Mouse (Mus musculus) spleen, embryonic (tissue): ENCODE data around the gene Art1.

Source experiments
- CTCF ChIA-PET: fragments of 350-600 bp; sonication (Branson Sonifier 250); formaldehyde crosslinking; loops from one replicate; lab custom pipeline; 2022; lab: Charles Lee

Art1 gene

DNA sequence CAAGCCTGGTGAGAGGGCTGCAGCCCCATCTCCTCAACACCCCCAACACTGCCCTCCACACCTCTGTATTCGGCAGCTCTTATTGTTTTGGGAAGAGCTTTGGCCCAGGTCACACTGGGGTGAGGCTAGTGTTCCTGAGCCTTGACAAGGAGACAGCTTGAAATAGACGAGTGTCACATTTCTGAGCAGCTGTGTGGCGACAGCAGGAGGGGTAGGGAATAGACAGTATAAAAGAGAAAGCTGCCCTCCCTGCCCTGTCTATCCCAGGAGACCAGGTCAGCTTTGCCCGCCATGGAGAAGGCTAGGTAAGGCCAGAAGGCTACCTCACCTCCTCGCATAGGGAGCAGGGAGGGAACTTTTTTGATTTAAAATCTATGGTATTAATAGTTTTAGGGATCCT, at the start of gene Art1:
Art1 (plus strand) TSS at position 257 of the 400 bp plus-strand sequence.
- CTCF ChIA-PET: no interaction called here

DNA sequence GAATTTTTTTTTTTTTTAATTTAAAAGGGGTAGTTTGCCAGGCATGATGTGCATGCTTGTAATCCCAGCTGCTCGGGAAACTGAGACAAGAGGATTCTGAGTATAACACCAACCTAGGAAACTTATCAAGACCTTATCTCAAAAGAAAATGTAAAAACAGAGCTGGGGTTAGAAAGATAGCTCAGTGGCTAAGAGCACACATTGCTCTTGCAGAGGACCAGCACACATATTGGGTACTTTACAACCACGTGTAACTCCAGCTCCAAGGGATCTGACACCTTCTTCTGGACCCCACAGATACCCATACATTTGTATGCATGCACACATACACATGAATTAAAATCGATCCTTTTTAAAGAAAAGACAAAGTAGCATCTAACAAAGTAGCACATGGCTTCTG, 40.2 kb upstream of the Art1 start:
- CTCF ChIA-PET: no interaction called here

DNA sequence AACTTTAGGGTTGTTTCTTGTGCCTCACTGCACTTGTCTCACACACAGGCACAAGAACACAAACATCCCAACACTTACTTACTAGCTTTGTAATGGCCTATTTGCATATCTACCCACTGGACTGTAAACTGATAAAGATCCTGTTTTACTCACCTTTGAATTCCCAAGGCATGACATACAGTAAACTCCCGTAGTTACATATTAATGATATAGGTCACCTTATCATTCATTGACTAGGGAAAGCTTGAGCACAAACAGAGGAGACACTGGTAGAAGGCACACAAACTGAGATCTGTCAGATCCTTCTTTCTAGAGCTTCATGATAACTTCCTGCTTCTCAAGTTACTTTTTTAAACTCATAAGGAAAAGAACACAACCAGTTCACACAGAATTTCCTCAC, 39.3 kb upstream of the Art1 start:
- CTCF ChIA-PET: no interaction called here

DNA sequence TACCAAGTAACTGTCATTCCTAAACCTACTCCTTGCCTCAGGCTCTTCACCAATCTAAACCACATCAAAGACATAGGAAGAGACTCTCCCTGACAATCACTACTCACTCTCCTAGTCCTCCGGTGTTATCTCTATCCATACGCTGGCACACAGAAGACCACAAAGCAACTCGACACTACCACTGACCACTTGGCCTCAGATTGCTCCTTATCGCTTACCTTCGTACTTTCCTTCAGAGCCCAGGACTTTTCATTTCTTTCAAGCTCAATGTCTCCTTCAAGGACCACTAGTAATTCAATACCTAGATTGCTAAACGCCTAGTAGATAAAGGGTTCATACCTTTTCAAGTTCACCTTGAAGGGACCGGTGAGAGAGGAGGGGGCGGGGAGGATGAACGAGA, 37.7 kb upstream of the Art1 start:
- CTCF ChIA-PET: no interaction called here

DNA sequence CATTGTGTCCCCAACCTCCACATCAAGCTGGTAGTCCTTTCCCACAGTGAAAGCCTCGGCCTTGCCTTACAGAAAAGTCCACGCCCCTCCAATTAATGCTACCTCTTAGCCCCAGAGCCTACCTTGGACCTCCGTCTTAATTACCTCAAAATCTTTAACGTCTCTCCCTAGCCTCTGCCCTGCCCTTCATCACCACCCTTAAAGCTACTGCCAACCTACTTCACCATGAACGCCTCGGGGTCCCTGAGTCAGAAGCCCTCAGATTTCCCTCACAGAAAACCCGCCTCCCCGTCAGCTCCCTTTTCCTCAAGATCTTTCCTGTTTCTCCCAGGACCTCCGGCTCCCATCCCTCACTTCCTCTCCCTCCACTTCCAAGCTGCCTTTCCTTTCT, 36.9 kb upstream of the Art1 start:
- CTCF ChIA-PET: no interaction called here

DNA sequence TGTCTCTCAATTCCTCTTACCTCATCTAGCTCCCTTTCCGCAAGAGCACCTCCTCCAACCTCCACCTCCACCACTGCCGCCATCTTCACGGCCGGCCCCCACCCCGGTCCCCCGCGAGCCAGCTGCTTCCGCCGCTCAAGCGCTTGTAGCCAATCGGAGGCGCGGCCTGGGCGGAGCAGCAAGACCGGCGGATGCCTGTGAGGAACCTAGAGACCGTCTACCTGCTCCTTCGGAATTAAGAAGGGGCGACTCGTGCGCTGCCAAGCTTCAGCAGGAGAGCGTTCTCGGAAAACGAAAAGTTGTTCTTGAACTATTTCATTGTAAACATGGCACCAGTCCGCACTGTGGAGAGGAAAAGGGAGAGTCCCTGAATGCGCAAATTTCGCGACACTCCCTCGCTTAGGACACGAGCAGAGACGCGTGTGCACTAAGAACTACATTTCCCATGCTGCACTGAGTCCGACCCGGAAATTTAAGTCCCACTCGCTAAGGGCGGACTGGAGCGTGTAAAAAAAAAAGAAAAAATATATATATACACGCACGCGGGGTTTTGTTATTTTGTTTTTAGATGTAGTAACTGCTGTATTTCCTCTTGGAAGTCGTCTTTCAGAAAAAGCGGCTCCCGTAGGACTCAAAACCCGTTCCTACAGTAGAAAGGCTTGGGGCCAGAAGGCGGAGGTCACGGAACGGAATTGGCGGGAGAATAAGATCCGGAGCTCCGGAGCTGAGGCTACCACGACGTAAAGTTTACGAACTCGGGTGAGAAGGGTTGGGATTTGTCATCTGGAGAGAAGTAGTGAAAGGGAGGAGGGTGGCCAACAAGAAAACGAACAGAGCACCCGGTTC, 36.3 kb upstream of the Art1 start, which contains the start of the genes Rnf121, Xndc1 and Xntrpc:
Rnf121 (minus strand) TSS at position 424 of the 846 bp plus-strand sequence.
Xndc1 (plus strand) TSS at position 466 of the 846 bp plus-strand sequence.
Xntrpc (plus strand) TSS at position 668 of the 846 bp plus-strand sequence.
- CTCF ChIA-PET: no interaction called here

DNA sequence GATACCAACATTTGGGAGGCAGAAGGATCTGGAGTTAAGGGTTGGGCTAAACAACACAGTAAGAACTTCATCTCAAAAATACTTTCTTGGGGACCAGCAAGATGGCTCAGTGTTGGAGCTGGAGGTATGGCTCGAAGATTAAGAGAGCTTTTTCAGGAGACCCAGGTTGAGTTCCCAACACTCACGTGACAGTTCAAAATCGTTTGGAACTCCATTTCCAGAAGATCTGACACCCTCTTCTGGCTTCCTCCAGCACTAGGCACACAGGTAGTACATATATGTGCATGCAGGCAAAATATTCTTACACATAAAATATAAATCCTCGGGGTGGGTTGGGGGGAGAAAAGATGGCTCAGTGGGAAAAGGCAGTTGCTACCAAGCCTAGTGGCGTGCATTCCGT, 35.2 kb upstream of the Art1 start:
- CTCF ChIA-PET: no interaction called here

DNA sequence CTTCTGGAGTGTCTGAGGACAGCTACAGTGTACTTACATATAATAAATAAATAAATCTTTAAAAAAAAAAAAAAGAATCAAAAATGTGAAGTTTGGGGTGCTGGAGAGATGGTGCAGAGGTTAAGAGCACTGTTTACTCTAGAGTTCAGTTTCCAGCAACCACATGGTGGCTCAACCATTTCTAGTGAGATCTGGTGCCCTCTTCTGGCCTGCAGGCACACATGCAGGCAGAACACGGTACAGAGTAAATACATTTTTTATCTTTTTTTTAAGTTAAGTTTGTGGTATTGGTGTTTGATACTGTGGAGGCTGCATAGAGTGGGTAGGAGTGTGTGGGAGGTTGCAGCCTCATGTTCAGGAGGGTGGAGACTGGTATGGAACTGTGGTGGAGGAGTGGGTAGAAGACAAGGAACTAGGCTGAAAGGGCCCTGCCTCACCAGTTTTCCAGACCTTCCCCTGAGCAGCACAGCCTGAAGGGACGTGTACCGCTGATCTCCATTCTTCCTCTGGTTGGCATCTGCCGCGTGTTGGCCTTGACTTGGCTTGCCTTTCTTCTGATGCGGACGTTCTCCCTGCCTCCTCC, 24.7 kb upstream of the Art1 start:
- CTCF ChIA-PET: no interaction called here

DNA sequence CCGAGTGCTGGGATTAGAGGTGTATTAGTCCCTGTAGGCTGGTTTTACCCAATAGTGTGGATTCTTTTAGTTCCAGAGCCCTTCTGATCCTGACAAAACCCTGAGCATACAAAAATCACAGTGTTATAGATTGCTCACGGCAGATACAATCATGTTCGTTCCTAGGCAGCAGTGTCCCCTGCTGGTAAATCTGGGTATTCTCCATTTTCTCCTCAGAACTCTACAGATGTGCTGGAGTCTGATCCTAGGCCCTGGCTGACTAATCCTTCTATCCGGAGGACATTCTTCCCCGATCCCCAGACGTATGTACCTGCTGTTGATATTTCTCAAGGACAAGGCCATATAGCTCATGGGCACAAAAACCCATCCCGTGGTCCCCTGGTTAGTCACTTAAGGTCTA, 23.0 kb upstream of the Art1 start:
- CTCF ChIA-PET: no interaction called here

DNA sequence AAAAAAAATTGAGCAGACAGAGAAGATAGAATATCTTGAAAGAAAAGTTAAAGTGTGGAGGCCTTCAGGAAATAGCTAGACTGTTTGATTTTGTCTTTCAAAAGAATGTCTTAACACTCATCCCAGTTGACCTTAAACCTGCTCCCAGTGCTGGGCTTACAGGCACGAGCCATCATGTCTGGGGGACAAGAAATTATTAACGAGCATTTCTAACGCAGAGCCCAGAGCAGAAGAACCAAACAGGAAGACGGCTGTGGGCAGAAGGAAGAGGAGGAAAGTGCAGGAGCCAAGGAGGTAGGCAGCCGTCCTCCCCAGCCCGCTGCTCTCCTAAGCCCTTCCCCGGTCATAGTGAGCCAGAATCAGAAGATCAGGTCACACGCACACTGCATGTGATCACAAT, 21.2 kb upstream of the Art1 start:
- CTCF ChIA-PET: interaction anchor here (0.6 to 0.7 kb wide), 3 partner anchors 89 to 161 kb away, joined by 11 to 22 read pairs (median 11); no protein-coding TSS in a partner anchor

DNA sequence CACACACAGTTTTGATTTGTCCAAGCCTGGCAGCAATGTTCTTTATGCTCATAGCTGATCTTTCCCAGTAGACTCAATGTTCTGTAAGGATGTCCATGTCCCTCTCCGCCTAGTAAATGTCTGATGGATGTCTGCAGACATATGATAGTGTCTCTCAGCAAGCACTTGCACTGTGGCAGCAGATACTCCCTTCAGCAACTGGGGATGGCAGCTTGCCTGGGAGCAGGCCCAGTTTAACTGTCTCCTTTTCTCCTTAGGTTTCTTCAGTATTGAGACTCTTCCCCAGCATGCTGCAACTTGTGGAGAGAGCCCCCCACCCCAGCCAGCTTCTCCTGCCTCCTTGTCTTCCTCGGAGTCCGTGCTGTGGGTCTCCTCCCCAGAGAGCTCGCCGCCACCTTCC, 19.8 kb upstream of the Art1 start:
- CTCF ChIA-PET: no interaction called here

DNA sequence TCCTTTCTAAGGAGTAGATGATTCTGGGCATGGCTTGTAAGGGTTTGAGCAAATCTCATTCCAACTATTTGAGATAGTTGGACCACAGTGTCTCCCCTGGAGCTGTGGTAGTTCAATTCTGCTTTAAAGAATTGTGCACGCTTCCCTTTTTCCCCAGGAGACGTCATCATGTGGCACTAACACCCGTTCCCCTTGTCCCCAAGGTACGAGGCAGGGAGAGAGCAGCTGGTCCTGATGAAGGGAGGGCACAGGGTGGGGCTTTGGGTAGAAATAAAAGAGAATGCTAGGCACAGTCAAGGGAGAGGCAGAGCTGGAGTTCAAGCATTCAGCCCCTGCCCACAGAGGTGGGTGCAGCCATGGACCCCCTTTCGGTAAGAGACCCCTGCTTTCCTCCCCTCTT, 18.7 kb upstream of the Art1 start, which contains the start of gene Trpc2:
Trpc2 (plus strand) TSS at position 301 of the 400 bp plus-strand sequence.
- CTCF ChIA-PET: no interaction called here

DNA sequence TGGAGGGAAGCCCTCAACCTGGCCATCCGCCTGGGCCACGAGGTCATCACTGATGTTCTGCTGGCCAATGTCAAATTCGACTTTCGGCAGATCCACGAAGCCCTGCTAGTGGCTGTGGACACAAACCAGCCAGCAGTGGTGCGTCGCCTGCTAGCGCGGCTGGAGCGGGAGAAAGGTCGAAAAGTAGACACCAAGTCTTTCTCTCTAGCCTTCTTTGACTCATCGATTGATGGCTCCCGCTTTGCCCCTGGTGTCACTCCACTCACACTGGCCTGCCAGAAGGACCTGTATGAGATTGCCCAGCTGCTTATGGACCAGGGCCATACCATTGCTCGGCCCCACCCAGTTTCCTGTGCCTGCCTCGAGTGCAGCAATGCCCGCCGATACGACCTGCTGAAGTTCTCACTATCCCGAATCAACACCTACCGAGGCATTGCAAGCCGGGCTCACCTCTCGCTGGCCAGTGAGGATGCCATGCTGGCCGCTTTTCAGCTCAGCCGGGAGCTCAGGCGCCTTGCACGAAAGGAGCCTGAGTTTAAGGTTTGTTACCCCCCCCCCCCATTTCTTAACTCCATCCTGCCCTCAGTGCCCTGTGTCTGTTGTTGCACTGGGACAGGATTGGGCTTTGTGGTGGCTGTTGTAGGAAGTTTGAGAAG, 17.4 kb upstream of the Art1 start:
- CTCF ChIA-PET: no interaction called here

DNA sequence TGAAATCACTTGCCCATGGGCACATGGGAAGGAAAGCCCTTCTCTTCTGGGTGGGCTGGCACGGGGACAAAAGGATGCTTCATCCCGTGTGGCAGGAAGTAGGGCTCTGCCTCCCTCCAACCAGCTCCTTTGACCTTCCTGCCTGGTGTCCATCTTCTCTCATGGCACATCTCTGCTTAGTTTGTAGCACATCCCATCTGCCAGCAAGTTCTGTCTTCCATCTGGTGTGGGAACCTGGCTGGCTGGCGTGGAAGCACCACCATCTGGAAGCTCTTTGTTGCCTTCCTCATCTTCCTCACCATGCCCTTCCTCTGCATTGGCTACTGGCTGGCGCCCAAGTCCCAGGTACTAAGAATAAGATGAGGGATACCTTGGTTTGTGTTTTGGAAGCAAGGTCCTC, 14.2 kb upstream of the Art1 start:
- CTCF ChIA-PET: no interaction called here

DNA sequence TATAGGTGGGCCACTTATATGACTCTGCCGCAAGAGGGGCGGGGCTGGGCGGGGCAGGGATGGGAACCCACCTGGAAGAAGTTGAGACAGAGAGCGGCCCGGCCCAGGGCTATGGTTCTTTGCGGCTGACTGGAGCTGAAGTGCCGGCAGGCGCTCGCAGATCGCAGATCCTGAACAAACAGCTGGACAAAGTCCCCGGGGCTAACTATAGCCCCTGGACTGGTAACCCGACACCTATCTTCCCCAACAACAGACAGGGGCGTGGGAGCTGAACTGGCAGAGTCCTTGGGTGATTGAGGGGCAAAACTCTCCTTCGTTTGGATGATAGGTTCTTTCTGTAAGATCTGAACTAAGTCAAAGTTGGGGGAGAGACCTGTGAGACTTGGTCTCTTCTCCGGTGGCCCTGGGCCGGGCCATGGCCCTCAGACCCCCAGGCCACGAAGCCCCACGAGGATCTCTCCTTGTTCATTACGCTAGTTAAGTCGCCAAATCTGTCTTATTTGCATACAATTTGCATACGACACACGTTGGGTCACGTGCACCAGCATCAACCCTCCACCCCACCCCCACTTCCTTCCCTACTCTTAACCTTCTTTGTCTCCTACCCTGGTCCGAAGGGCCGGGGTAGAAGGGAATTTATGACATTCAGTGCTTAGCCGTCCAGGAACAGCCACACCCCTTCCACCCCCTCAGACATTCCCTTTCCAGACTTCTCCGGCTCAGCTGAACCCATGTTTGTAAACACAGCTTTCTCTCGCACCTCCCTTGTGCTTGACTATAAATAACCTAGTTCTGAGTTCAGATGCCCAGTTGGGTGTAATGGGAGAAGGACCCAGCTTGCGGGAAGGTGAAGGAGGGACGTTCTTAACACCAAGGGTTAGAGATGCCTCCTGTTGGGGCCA, 1.5 kb upstream of the Art1 start:
- CTCF ChIA-PET: interaction anchor here (1.2 kb wide), 1 partner anchor 14 kb away, joined by 3 read pairs; no protein-coding TSS in a partner anchor

DNA sequence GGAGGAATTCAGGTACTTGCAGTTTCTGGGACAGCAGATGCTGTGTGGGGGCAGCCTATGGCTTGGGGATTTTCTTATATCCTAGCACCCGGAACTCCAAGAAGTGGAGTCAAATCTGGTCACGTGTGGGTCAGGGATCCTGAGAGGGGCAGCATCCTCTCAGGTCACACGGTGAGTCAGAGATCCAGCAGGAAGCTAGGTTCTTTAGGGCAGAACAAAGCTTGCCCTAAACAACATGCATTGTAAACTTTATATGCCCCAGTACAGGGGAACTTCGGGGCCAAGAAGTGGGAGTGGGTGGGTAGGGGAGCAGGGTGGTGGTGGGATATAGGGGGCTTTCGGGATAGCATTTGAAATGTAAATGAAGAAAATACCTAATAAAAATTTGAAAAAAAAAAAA, 675 bp upstream of the Art1 start:
- CTCF ChIA-PET: interaction anchor here (1.2 kb wide), 1 partner anchor 13 kb away, joined by 3 read pairs; no protein-coding TSS in a partner anchor

DNA sequence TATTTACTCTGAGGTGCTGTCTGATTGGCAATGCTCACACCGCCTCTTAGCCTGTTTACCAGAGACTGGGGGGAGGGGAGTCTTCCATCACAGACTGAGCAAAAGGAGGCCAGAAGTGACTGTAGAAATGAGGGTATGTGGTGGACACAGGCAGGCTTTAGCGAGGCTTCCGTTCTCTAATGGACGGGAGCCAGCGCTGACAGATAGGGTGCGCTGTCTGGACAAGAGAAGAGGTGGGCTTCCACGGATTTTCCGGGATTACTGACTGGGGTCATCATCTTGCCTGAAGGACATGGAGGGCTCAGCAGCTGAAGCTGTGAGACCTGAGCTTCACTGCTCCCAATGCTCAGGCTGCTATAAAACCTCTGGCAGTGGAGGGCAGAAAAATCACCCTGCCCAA, 698 bp downstream of the Art1 start:
- CTCF ChIA-PET: no interaction called here

DNA sequence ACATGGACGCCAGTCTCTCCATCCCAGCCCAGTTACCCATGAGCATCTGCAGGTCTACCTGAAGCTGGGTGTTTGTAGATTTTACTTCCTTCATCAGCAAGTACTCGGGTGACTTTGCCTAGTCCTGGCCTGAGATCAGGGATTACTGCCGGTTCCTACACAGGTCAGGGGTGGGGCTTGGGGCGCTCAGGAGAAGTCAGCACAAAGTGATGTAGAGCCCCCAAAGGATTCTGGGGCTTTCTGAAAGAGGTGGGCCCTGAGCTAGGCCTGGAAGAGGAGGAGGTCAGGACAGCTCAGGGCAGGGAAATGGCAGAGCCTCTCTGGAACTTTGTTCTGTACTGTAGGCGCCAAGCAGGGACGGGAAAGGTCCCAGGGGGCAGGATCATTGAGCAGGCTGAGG, 1.2 kb downstream of the Art1 start:
- CTCF ChIA-PET: no interaction called here

DNA sequence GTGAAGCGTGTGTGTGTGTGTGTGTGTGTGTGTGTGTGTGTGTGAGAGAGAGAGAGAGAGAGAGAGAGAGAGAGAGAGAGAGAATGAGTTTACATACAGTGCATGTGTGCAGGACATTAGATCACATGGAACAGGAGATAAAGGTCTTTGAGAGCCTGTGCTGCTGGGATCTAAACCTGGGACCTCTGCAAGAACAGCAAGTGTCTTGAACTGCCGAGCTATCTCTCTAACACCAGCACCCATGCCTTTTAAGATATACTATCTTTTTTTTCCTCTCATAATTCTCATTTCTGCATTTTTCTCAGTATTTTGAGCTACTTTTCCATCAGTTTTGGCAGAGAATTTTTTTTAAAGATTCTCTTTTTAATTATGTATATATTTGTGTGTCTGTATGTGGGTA, 2.0 kb downstream of the Art1 start:
- CTCF ChIA-PET: no interaction called here

DNA sequence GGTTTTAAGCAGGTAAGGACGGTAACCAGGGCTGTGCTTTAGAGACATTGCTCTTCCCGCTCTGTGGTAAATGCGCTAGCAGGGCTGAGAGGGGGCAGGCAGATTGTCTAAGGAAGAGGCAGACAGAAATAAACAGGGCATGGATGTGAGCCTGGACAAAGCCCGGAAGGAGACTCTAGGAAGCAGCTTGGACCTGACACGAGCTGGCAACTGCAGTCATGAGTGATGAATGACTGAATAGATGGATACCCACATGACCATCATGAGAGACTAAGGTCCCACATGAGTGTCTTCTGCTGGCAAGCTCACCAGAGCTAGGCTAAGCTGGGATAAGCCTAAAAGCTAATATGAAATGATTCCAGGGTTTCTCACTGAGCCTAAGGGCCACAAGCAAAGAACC, 2.6 kb downstream of the Art1 start:
- CTCF ChIA-PET: no interaction called here

DNA sequence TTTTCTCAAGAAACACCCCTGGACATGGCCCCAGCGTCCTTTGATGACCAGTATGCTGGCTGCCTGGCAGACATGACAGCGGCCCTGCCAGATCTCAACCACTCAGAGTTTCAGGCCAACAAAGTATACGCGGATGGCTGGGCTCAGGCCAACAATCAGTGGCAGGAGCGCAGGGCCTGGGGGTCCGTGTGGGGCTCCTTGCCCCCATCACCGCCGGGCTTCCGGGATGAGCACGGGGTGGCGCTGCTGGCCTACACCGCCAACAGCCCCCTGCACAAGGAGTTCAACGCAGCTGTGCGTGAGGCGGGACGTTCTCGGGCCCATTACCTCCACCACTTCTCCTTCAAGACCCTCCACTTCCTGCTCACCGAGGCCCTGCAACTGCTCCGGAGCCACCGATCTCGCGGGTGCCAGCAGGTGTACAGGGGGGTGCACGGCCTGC, 5.2 kb downstream of the Art1 start:
- CTCF ChIA-PET: interaction anchor here (0.5 kb wide), 1 partner anchor 1161 kb away, joined by 8 read pairs; no protein-coding TSS in a partner anchor
